Mouse (Mus musculus) liver, embryonic 14.5 days (tissue): ENCODE results near the gene Phf23.

ENCODE experiments used
- CTCF ChIP-seq: IDR thresholded peaks from 2 replicates; pipeline ENCODE4 v1.5.1; 2016; ENCODE audit warnings: antibody characterized with exemption, low read depth, control low read depth
- EP300 ChIP-seq: IDR thresholded peaks from 2 replicates; pipeline ENCODE4 v1.6.1; 2016; ENCODE audit warnings: antibody characterized with exemption, low read depth

- TF ChIP-seq CTCF, result no peak
- TF ChIP-seq EP300, result no peak
These were observed 15.4 kb downstream of the Phf23 start for GRCm38 (mm10) chr11:70010961-70011360.
